Mouse (Mus musculus): ENCODE results near the gene Jchain. TPM values are rescaled to one million over a fixed set of nuclear protein-coding genes. Genes with fewer than 3 reads are reported as not detected.
"Not testable (repeated sequence)": the region's sequence is repeated elsewhere in the genome, so short reads cannot be mapped to it uniquely, and the experiment has no call there.

The Jchain gene
- polyA plus RNA-seq, 1 experiment, result 0.84 TPM

DNA sequence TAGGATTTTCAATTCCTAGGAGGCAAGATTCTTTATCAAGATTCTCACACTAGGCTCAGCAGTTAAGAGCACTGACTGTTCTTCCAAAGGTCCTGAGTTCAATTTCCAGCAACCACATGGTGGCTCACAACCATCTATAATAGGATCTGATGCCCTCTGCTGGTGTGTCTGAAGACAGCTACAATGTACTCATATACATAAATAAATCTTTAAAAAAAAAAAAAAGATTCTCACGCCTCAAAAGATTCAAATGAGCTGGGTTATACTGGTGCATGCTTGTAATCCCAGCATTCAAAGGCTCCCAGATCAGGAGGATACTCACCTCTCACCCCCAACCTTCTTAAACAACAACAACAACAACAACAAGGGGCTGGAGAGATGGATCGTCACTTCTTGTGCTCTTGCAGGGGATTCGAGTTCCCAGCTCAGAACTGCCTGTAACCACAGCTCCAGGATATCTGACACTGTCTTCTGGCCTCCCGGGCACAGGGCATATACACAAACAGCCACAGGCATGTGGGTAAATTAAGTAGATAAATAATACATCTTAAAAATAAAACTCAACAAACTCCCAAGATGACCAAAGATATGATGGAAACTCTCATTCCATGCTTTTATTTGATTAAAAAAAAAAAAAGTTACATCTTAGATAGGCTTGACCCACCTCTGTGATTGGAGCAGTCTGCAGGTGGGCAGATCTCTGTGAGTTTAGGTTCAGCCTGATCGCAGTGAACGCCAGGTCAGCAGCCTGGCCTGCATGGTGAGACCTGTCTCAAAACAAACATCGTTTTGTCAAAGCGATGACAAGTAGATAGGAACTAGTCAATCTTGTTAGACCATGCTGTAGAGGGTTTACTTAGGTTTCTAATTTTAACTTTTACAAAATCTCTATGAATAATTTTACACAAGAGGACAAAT lies 35.4 kb upstream of the Jchain start:
- WGBS, result 75% methylated on average over 8 of the region's 8 CpGs

DNA sequence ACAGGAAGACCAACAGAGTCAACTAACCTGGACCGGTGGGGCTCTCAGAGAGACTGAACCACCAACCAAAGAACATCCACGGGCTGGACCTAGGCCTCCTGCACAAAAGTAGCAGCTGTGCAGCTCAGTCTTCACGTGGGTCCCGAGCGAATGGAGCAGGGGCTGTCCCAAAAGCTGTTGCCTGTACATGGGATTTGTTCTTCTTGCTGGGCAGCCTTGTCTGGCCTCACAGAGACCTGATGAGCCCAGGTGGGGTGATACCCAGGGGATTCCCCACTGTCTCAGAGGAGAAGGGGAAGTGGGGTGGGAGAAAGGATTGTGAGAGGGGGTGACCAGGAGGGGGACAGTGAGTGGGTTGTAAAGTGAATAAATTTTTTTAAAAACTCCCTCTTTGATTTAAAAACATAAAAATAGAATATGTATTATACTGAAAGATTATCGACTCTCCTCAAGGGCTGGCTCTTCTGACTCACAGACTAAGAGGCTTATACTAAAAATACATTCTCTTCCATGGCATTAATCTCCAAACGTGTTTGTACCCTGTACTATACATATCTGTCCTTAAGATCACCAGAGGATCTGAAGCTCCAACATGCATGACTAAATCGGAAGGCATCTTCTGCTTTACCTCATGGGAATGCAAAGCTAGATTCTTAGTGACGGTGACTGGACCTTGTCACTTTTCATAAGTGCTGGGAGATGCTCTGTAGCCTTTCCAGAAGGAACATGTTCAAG lies 33.6 kb upstream of the Jchain start:
- no peak for DNase-seq
- WGBS, result 84% methylated on average over 9 of the region's 9 CpGs
- H3K4me1 ChIP-seq (ENCODE audit: control insufficient read depth, insufficient read depth, low read length), result no peaks in the 10 kb centered on the region
- no peak overlapping the region for H3K27ac ChIP-seq (ENCODE audit: insufficient read depth, low read length)
- H3K4me3 ChIP-seq (replicated peaks; ENCODE audit: insufficient read depth, low read depth, low read length), result no peak overlapping the region
- no peak for TF ChIP-seq CTCF (IDR thresholded peaks at IDR 0.05; ENCODE audit: borderline replicate concordance, insufficient read depth, low read depth, low read length)
- TF ChIP-seq POLR2A (IDR thresholded peaks at IDR 0.05; ENCODE audit: borderline replicate concordance, insufficient read depth, low read length), result no peak
- no peaks in the 10 kb centered on the region for H3K27me3 ChIP-seq (ENCODE audit: control insufficient read depth, insufficient read depth, low read length)

More for the DNA sequence above, 35.4 kb upstream of the Jchain start:
- TF ChIP-seq POLR2A (IDR thresholded peaks at IDR 0.05; ENCODE audit: borderline replicate concordance, insufficient read depth, low read length), result no peak
- no peak for TF ChIP-seq CTCF (IDR thresholded peaks at IDR 0.05; ENCODE audit: borderline replicate concordance, insufficient read depth, low read depth, low read length)
- DNase-seq, result no peak
- Histone ChIP-seq H3K27me3 (ENCODE audit: control insufficient read depth, insufficient read depth, low read length) (no peaks in the 10 kb centered on the region), H3K4me1 (ENCODE audit: control insufficient read depth, insufficient read depth, low read length) (no peaks in the 10 kb centered on the region), H3K27ac (ENCODE audit: insufficient read depth, low read length) (no peak overlapping the region), H3K4me3 (replicated peaks; ENCODE audit: insufficient read depth, low read depth, low read length) (no peak overlapping the region)

DNA sequence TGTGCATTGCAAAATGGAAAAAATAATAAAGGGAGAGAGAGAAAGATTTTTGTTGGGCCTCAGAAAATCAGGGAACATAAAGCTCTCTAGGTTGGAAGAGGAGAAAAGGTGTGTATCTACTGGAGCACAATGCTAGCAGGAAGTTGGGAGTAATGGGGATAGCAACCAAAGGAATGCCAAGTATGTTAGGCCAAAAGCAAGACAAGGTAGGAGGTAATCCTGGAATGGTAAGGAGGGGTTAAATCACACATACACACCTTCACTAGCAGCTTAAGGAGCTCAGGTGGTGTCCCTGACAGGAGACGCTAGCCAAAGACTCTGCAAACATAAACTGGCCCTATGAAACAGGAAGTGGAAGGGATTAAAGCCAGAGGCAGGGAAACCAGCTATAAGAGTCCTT lies 31.3 kb upstream of the Jchain start:
- Histone ChIP-seq H3K27ac (ENCODE audit: insufficient read depth, low read length) (no peak overlapping the region), H3K4me3 (replicated peaks; ENCODE audit: insufficient read depth, low read depth, low read length) (no peak overlapping the region), H3K4me1 (ENCODE audit: control insufficient read depth, insufficient read depth, low read length) (no peaks in the 10 kb centered on the region), H3K27me3 (ENCODE audit: control insufficient read depth, insufficient read depth, low read length) (no peaks in the 10 kb centered on the region)
- 60% methylated on average over 1 of the region's 1 CpGs for WGBS
- DNase-seq, result no peak
- TF ChIP-seq CTCF (IDR thresholded peaks at IDR 0.05; ENCODE audit: borderline replicate concordance, insufficient read depth, low read depth, low read length) (no peak), POLR2A (IDR thresholded peaks at IDR 0.05; ENCODE audit: borderline replicate concordance, insufficient read depth, low read length) (no peak)

DNA sequence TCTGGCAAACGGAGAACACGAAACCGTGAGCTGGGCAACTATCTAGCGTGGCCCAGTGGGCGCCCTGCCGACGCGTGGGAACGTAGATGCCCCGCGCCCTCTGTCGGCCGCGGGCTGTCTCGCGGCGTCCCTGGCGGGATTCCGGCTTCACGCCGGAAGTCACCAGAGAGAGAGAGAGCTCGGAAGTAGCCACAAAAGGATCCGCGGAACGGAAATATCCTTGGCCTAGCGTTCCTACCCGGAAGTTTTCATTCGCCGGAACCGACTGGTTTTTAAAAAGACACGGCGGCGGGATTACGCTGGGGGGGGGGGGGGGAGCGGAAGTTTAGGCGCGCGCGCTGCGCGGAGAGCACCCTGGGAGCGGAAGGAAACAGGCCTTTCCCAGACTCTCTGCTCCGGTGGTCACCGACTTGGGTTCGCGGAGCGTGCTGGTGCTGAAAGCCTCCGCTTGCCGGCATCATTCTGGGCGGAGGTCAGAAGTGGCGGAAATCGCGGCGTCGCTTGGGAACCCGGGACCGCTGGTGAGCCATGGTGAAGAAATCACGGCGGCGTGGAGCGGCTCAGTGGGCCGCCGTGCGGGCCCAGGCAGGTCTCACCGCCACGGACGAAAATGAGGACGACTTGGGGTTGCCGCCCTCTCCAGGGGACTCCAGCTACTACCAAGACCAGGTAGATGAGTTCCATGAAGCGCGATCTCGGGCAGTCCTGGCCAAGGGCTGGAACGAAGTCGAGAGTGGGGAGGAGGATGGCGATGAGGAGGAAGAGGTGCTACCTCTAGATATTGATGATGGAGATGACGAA lies 26.6 kb upstream of the Jchain start, which contains the start of gene Utp3:
TSS of gene Utp3 (plus strand) at position 377 of the 801 bp plus-strand sequence.
- TF ChIP-seq POLR2A (IDR thresholded peaks at IDR 0.05; ENCODE audit: borderline replicate concordance, insufficient read depth, low read length), result peak; percentile 55
- TF ChIP-seq CTCF (IDR thresholded peaks at IDR 0.05; ENCODE audit: borderline replicate concordance, insufficient read depth, low read depth, low read length), result peak; percentile 79
- peak; percentile 96 to 98 for DNase-seq
- Histone ChIP-seq H3K4me1 (ENCODE audit: control insufficient read depth, insufficient read depth, low read length) (peaks cover 2% of the 10 kb centered on the region; the same call in 1 of the 2 replicates), H3K4me3 (replicated peaks; ENCODE audit: insufficient read depth, low read depth, low read length) (peak within 1 kb of the TSS; percentile 98), H3K27me3 (ENCODE audit: control insufficient read depth, insufficient read depth, low read length) (no peaks in the 10 kb centered on the region), H3K27ac (ENCODE audit: insufficient read depth, low read length) (peak within 1 kb of the TSS; percentile 67)
- under 1% methylated on average over 76 of the region's 76 CpGs for WGBS

DNA sequence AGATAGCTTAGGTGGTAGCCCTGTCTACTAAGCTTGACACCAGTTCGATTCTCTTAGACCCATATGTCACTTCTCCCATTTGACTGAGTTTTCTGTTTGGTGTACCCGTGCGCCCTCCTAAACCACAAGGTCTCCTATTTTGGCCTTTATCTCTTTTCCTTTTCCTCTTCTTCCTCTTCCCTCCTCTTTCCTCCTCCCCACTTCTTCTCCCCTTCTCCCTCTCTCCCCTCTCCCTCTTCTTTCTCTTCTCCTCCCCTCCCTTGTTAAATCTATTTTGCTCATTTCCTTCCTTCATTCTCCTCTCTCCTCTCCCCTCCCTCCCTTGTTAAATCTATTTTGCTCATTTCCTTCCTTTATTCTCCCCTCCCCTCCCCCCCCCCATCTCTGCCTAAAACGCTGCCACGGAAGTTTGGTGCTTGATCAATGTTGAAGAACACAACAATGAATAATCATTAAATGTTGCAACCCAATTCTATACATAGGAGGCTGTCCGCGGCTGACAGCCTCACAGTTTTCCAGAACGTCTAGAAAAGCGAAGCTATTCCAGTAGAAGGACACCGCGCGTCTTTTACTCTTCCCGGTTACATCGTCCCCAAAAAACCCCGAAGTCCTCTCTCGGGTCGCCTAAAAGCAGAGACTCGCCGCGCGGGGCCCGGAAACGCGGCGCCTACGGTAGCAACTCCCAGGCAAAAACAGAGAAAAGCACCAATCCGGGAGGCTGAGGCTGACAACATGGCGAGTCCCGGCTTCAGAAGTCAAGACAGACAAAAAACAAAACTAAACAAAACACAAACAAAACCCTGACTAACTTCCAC lies 25.8 kb upstream of the Jchain start:
- no peak for TF ChIP-seq POLR2A (IDR thresholded peaks at IDR 0.05; ENCODE audit: borderline replicate concordance, insufficient read depth, low read length)
- no peak for TF ChIP-seq CTCF (IDR thresholded peaks at IDR 0.05; ENCODE audit: borderline replicate concordance, insufficient read depth, low read depth, low read length)
- H3K4me3 ChIP-seq (replicated peaks; ENCODE audit: insufficient read depth, low read depth, low read length), result peak overlapping the region; percentile 82
- no peaks in the 10 kb centered on the region for H3K27me3 ChIP-seq (ENCODE audit: control insufficient read depth, insufficient read depth, low read length)
- peaks cover 2% of the 10 kb centered on the region; the same call in 1 of the 2 replicates for H3K4me1 ChIP-seq (ENCODE audit: control insufficient read depth, insufficient read depth, low read length)
- peak overlapping the region; percentile 67 for H3K27ac ChIP-seq (ENCODE audit: insufficient read depth, low read length)
- WGBS, result 4% methylated on average over 29 of the region's 29 CpGs
- DNase-seq, result peak in 1 of 2 experiments; percentile 13

DNA sequence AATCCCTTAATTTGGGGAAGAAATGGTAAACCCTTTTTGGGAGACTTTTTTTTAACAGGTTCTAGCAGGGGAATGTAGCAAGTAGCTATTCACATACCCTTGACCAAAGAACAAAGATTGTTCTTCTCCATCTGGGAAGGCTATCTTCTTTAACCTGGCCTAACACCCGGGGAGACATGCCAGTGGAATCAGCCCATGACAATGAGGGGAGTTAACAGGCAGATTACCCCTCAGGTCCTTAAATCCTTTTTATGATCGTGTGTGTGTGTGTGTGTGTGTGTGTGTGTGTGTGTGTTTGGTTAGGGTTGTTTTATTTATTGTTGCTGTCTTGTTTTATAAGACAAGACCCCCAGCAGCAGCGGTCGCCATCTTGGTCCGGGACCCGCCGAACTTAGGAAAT lies 17.8 kb upstream of the Jchain start:
- Histone ChIP-seq H3K27ac (ENCODE audit: insufficient read depth, low read length) (no peak overlapping the region), H3K27me3 (ENCODE audit: control insufficient read depth, insufficient read depth, low read length) (no peaks in the 10 kb centered on the region), H3K4me1 (ENCODE audit: control insufficient read depth, insufficient read depth, low read length) (no peaks in the 10 kb centered on the region), H3K4me3 (replicated peaks; ENCODE audit: insufficient read depth, low read depth, low read length) (no peak overlapping the region)
- WGBS, result 88% methylated on average over 7 of the region's 7 CpGs
- no peak for TF ChIP-seq POLR2A (IDR thresholded peaks at IDR 0.05; ENCODE audit: borderline replicate concordance, insufficient read depth, low read length)
- no peak for TF ChIP-seq CTCF (IDR thresholded peaks at IDR 0.05; ENCODE audit: borderline replicate concordance, insufficient read depth, low read depth, low read length)
- no peak for DNase-seq

DNA sequence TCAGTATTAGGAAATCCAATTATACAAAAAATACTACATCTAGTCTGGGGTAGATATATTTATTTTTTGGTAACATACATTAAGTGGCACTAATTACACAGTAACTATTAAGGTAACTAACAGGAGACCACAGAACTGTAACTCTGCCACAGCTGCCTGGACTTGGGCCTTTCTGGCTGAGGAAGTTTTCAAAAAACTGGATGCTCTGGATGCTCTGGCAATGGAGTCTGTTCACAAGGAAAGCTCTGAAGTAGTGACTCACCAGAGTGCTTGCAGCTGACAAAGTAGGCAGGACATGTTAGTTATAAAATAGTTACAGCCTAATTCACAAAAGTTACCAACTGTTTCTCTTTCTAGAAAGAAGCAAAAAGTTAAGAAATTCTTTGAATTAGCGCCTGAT lies 16.7 kb upstream of the Jchain start:
- not testable (repeated sequence) for H3K27ac ChIP-seq (ENCODE audit: insufficient read depth, low read length); DNase-seq; H3K4me3 ChIP-seq (replicated peaks; ENCODE audit: insufficient read depth, low read depth, low read length); H3K4me1 ChIP-seq (ENCODE audit: control insufficient read depth, insufficient read depth, low read length); H3K27me3 ChIP-seq (ENCODE audit: control insufficient read depth, insufficient read depth, low read length)
- WGBS, result 93% methylated on average over 1 of the region's 1 CpGs

Measured in cerebellum, adult 2 months (tissue).